Comparison of ENCODE assay signal across 8 mouse cellular contexts in genomic region chr5:100819568-100820480, GRCm38 (mm10). TPM values are rescaled to one million over a fixed set of nuclear protein-coding genes. Genes with fewer than 3 reads are reported as not detected.
A peak's percentile ranks its signal among the peaks of the same experiment; 100 is the strongest.
DNase-seq lines count a peak whose midpoint lies in the region; ATAC-seq lines count a peak whose summit lies in the region.

No protein-coding gene starts in this region.

- H3K4me3 ChIP-seq in heart, embryonic 14.5 days (ENCODE audit: control insufficient read depth in 1 of 2, insufficient read depth in 1 of 2, low read depth in 1 of 2, low read length in 2 of 2) = peak overlapping the region; percentile 73 to 84
- peak overlapping the region; percentile 87 for H3K4me3 ChIP-seq in forebrain, embryonic 16.5 days (replicated peaks; ENCODE audit: low read length)
- H3K4me3 ChIP-seq in liver, embryonic 11.5 days (ENCODE audit: low read depth, low read length) = peak overlapping the region; percentile 91
- H3K4me3 ChIP-seq in neural tube, embryonic 14.5 days (ENCODE audit: low read depth, low read length) = peak overlapping the region; percentile 55

- ATAC-seq in heart, embryonic 14.5 days (ENCODE audit: insufficient number of reproducible peaks, insufficient read depth, low FRiP score, low read depth) = no peak
- ATAC-seq in forebrain, embryonic 16.5 days = no peak
- peak; percentile 56 for ATAC-seq in liver, embryonic 11.5 days (replicated peaks; ENCODE audit: low FRiP score)
- no peak for ATAC-seq in neural tube, embryonic 14.5 days (ENCODE audit: low read depth)

- H3K4me2 ChIP-seq in heart, embryonic 14.5 days (ENCODE audit: low read length) = peak overlapping the region; percentile 78
- peak overlapping the region; percentile 96 for H3K4me2 ChIP-seq in forebrain, embryonic 16.5 days (ENCODE audit: low read length)
- H3K4me2 ChIP-seq in liver, embryonic 11.5 days = peak overlapping the region; percentile 80
- peak overlapping the region; percentile 57 for H3K4me2 ChIP-seq in neural tube, embryonic 14.5 days (ENCODE audit: low read depth, low read length)

- no peaks in the 10 kb centered on the region for H3K9me3 ChIP-seq in heart, embryonic 14.5 days (ENCODE audit: control insufficient read depth, low read length)
- H3K9me3 ChIP-seq in forebrain, embryonic 16.5 days (ENCODE audit: control insufficient read depth, low read length) = no peaks in the 10 kb centered on the region
- H3K9me3 ChIP-seq in liver, embryonic 11.5 days (ENCODE audit: control insufficient read depth, low read length) = no peaks in the 10 kb centered on the region
- no peaks in the 10 kb centered on the region for H3K9me3 ChIP-seq in neural tube, embryonic 14.5 days (ENCODE audit: control insufficient read depth, low read length)

- 32% methylated on average over 16 of the region's 16 CpGs for WGBS in heart, embryonic 14.5 days
- WGBS in forebrain, embryonic 16.5 days = 27% methylated on average over 16 of the region's 16 CpGs
- 27% methylated on average over 16 of the region's 16 CpGs for WGBS in liver, embryonic 11.5 days
- WGBS in neural tube, embryonic 14.5 days = 34% methylated on average over 16 of the region's 16 CpGs

- DNase-seq in heart, adult 18-20 months = no peak
- peak; percentile 62 for DNase-seq in ZHBTc4 (ENCODE audit: low read depth, low spot score)
- DNase-seq in liver, embryonic 11.5 days (ENCODE audit: low spot score) = no peak
- no peak for DNase-seq in adrenal gland, postnatal 10 days
- DNase-seq in cerebellum, adult 11 months = no peak

- H3K4me1 ChIP-seq in heart, embryonic 14.5 days (ENCODE audit: control insufficient read depth in 2 of 2, insufficient read depth in 2 of 2, low read length in 2 of 2) = peaks cover 0 to 8% of the 10 kb centered on the region in 2 experiments; a peak in 2 of 4 replicates
- H3K4me1 ChIP-seq in forebrain, embryonic 16.5 days (replicated peaks; ENCODE audit: control insufficient read depth, insufficient read depth, low read length) = peaks cover 3% of the 10 kb centered on the region; the same call in 1 of the 2 replicates
- H3K4me1 ChIP-seq in liver, embryonic 11.5 days (replicated peaks; ENCODE audit: control insufficient read depth, insufficient read depth, low read length) = peaks cover 7% of the 10 kb centered on the region; the same call in 1 of the 2 replicates
- H3K4me1 ChIP-seq in neural tube, embryonic 14.5 days (ENCODE audit: control insufficient read depth, insufficient read depth, low read length) = peaks cover 3% of the 10 kb centered on the region; the same call in 1 of the 2 replicates

- H3K9ac ChIP-seq in heart, embryonic 14.5 days (ENCODE audit: low read length) = peak overlapping the region; percentile 97
- H3K9ac ChIP-seq in forebrain, embryonic 16.5 days (replicated peaks; ENCODE audit: low read depth, low read length) = peak overlapping the region; percentile 93
- peak overlapping the region; percentile 99 for H3K9ac ChIP-seq in liver, embryonic 11.5 days (ENCODE audit: low read depth, low read length)
- peak overlapping the region; percentile 78 for H3K9ac ChIP-seq in neural tube, embryonic 14.5 days (replicated peaks; ENCODE audit: low read depth, low read length)

- no peaks in the 10 kb centered on the region for H3K27me3 ChIP-seq in heart, embryonic 14.5 days (ENCODE audit: control insufficient read depth, insufficient read depth, low read length)
- H3K27me3 ChIP-seq in forebrain, embryonic 16.5 days (replicated peaks; ENCODE audit: control insufficient read depth, insufficient read depth, low read length) = no peaks in the 10 kb centered on the region
- H3K27me3 ChIP-seq in liver, embryonic 11.5 days (replicated peaks; ENCODE audit: control insufficient read depth, insufficient read depth, low read length) = no peaks in the 10 kb centered on the region
- H3K27me3 ChIP-seq in neural tube, embryonic 14.5 days (ENCODE audit: control insufficient read depth, insufficient read depth, low read length) = no peaks in the 10 kb centered on the region

- H3K27ac ChIP-seq in heart, embryonic 14.5 days (replicated peaks in 1 of 2; ENCODE audit: control insufficient read depth in 1 of 2, insufficient read depth in 1 of 2, low read depth in 2 of 2, low read length in 2 of 2) = peak overlapping the region; percentile 75 to 89
- no peak overlapping the region; the same call in 1 of the 2 replicates for H3K27ac ChIP-seq in forebrain, embryonic 16.5 days (ENCODE audit: low read length)
- H3K27ac ChIP-seq in liver, embryonic 11.5 days (ENCODE audit: low read depth, low read length) = peak overlapping the region; percentile 91
- no peak overlapping the region; the same call in 1 of the 2 replicates for H3K27ac ChIP-seq in neural tube, embryonic 14.5 days (ENCODE audit: low read depth, low read length)

- peaks cover 32% of the 10 kb centered on the region for H3K36me3 ChIP-seq in heart, embryonic 14.5 days (ENCODE audit: control insufficient read depth, insufficient read depth, low read length)
- 0 out of 2 replicates have a peak, but pooled peaks cover under 1% of the 10 kb centered on the region for H3K36me3 ChIP-seq in forebrain, embryonic 16.5 days (ENCODE audit: control insufficient read depth, insufficient read depth)
- peaks cover 6% of the 10 kb centered on the region for H3K36me3 ChIP-seq in liver, embryonic 11.5 days (ENCODE audit: control insufficient read depth, insufficient read depth, low read length)
- H3K36me3 ChIP-seq in neural tube, embryonic 14.5 days (ENCODE audit: control insufficient read depth, insufficient read depth, low read length) = no peaks in the 10 kb centered on the region

RNA-seq across cellular contexts. Expression of gene Abraxas1, which starts 0.9 kb away (rescaled TPM):
- 32.3 and 33.8 TPM in 2 replicates for polyA plus RNA-seq in heart, embryonic 14.5 days (2014; fragmentation: Nextera tagmentation; extraction: Ambion mirVana)
- 10 to 100 TPM in 1 of 2 experiments, 1 to 10 TPM in 1; 8.8 to 11.0 TPM for total RNA-seq in heart, adult 18-20 months (2021)
- polyA plus RNA-seq in forebrain, embryonic 16.5 days (2015; fragmentation: Nextera tagmentation; extraction: Ambion mirVana) = 14.7 and 15.6 TPM in 2 replicates
- polyA plus RNA-seq in liver, embryonic 11.5 days (2014; fragmentation: Nextera tagmentation; extraction: Ambion mirVana) = 36.8 and 37.4 TPM in 2 replicates
- 15.4 and 15.5 TPM in 2 replicates for polyA plus RNA-seq in neural tube, embryonic 14.5 days (2014; fragmentation: Nextera tagmentation; extraction: Ambion mirVana)
- 10 to 100 TPM; 12.9 to 17.9 TPM for total RNA-seq in adrenal gland, postnatal 10 days (2021)

RNA-seq across cellular contexts. Expression of gene Mrps18c, which starts 21.4 kb away (rescaled TPM):
- polyA plus RNA-seq in heart, embryonic 14.5 days (2014; fragmentation: Nextera tagmentation; extraction: Ambion mirVana) = 154 and 159 TPM in 2 replicates
- total RNA-seq in heart, adult 18-20 months (2021) = 10 to 100 TPM; 85.1 to 86.7 TPM
- polyA plus RNA-seq in forebrain, embryonic 16.5 days (2015; fragmentation: Nextera tagmentation; extraction: Ambion mirVana) = 131 and 146 TPM in 2 replicates
- polyA plus RNA-seq in liver, embryonic 11.5 days (2014; fragmentation: Nextera tagmentation; extraction: Ambion mirVana) = 210 and 211 TPM in 2 replicates
- polyA plus RNA-seq in neural tube, embryonic 14.5 days (2014; fragmentation: Nextera tagmentation; extraction: Ambion mirVana) = 152 and 184 TPM in 2 replicates
- total RNA-seq in adrenal gland, postnatal 10 days (2021) = 100 to 1,000 TPM; 118 to 120 TPM

RNA-seq across cellular contexts. Expression of gene Helq, which starts 21.4 kb away (rescaled TPM):
- 8.6 and 12.2 TPM in 2 replicates for polyA plus RNA-seq in heart, embryonic 14.5 days (2014; fragmentation: Nextera tagmentation; extraction: Ambion mirVana)
- total RNA-seq in heart, adult 18-20 months (2021) = 1 to 10 TPM; 2.4 to 4.9 TPM
- polyA plus RNA-seq in forebrain, embryonic 16.5 days (2015; fragmentation: Nextera tagmentation; extraction: Ambion mirVana) = 21.7 and 25.7 TPM in 2 replicates
- polyA plus RNA-seq in liver, embryonic 11.5 days (2014; fragmentation: Nextera tagmentation; extraction: Ambion mirVana) = 28.2 and 29.4 TPM in 2 replicates
- 27.3 and 29.7 TPM in 2 replicates for polyA plus RNA-seq in neural tube, embryonic 14.5 days (2014; fragmentation: Nextera tagmentation; extraction: Ambion mirVana)
- total RNA-seq in adrenal gland, postnatal 10 days (2021) = 1 to 10 TPM; 4.9 to 9.1 TPM

RNA-seq across cellular contexts. Expression of gene Gpat3, which starts 25.7 kb away (rescaled TPM):
- polyA plus RNA-seq in heart, embryonic 14.5 days (2014; fragmentation: Nextera tagmentation; extraction: Ambion mirVana) = 12.1 and 14.9 TPM in 2 replicates
- total RNA-seq in heart, adult 18-20 months (2021) = 10 to 100 TPM; 19.8 to 26.1 TPM
- polyA plus RNA-seq in forebrain, embryonic 16.5 days (2015; fragmentation: Nextera tagmentation; extraction: Ambion mirVana) = 0.40 and 0.89 TPM in 2 replicates
- polyA plus RNA-seq in liver, embryonic 11.5 days (2014; fragmentation: Nextera tagmentation; extraction: Ambion mirVana) = 0.60 and 1.2 TPM in 2 replicates
- 1.1 and 1.9 TPM in 2 replicates for polyA plus RNA-seq in neural tube, embryonic 14.5 days (2014; fragmentation: Nextera tagmentation; extraction: Ambion mirVana)
- total RNA-seq in adrenal gland, postnatal 10 days (2021) = 10 to 100 TPM; 10.0 to 10.2 TPM

Comparison
In these comparisons a context has a peak if more than half of its experiments do, and no peak if none do; other contexts are left out.
1. H3K27ac ChIP-seq: peak in heart, embryonic 14.5 days (2 of 2) and liver, embryonic 11.5 days (single experiment); none in forebrain, embryonic 16.5 days (single experiment) and neural tube, embryonic 14.5 days (single experiment).
2. Peak in every context shown above with its lines, with median percentiles within 50 percentile points of each other: H3K4me2 ChIP-seq, H3K4me3 ChIP-seq and H3K9ac ChIP-seq.